Mouse (Mus musculus): ENCODE measurements around the gene Cacna1c.

DNA sequence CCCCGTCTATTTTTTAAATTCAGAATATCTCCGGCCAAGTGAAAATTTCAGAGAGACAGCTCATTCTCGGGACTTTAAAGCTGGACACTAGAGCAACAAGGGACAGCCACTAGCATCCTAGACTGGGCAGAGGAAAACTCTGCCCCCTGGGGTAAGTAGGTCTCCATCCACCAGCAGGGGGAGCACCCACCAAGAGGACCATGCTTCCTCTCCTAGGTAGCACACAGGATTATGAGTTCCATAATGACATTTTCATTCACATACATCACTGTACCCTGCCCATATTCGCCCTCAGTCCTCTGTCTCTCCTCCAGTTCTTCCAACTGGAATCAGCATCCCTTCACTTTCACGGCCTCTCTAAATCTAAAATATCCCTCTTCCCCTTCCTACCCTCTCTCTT is 66.6 kb downstream of the Cacna1c start:
- TF ChIP-seq MAFK (IDR thresholded peaks at IDR 0.05; ENCODE audit: insufficient read depth, low read depth, low read length) (no peak), ZNF384 (IDR thresholded peaks at IDR 0.05; ENCODE audit: low read depth, low read length) (no peak), HCFC1 (IDR thresholded peaks at IDR 0.05; ENCODE audit: borderline replicate concordance, insufficient read depth, low read length) (no peak), ZC3H11A (IDR thresholded peaks at IDR 0.05; ENCODE audit: borderline replicate concordance, low read depth, low read length) (no peak), CHD2 (IDR thresholded peaks at IDR 0.05; ENCODE audit: low read depth, low read length) (no peak)
